Mouse (Mus musculus): ENCODE results near the gene Zbtb20.
A peak's percentile ranks its signal among the peaks of the same experiment; 100 is the strongest.

Gene Zbtb20

GRCm38 (mm10) chr16:43535912-43536311 is 660.2 kb downstream of the Zbtb20 start:
- no peak for ATAC-seq (ENCODE audit: insufficient number of reproducible peaks, low FRiP score, low TSS enrichment)

- ATAC-seq (ENCODE audit: insufficient number of reproducible peaks, low FRiP score, low TSS enrichment): no peak
Observed at GRCm38 (mm10) chr16:43537163-43537562, 661.5 kb downstream of the Zbtb20 start.

- ATAC-seq (ENCODE audit: insufficient number of reproducible peaks, low FRiP score, low TSS enrichment): peak; percentile 37
Observed at GRCm38 (mm10) chr16:43539659-43540096, 664.0 kb downstream of the Zbtb20 start.

- ATAC-seq (ENCODE audit: insufficient number of reproducible peaks, low FRiP score, low TSS enrichment): peak; percentile 86
Observed at GRCm38 (mm10) chr16:43540108-43540507, 664.4 kb downstream of the Zbtb20 start.

GRCm38 (mm10) chr16:43540546-43541167 is 665.0 kb downstream of the Zbtb20 start:
- ATAC-seq (ENCODE audit: insufficient number of reproducible peaks, low FRiP score, low TSS enrichment): no peak

GRCm38 (mm10) chr16:43545261-43545660 is 669.6 kb downstream of the Zbtb20 start:
- no peak for ATAC-seq (ENCODE audit: insufficient number of reproducible peaks, low FRiP score, low TSS enrichment)

GRCm38 (mm10) chr16:43547323-43548180 is 671.9 kb downstream of the Zbtb20 start:
- ATAC-seq (ENCODE audit: insufficient number of reproducible peaks, low FRiP score, low TSS enrichment): no peak

- no peak for ATAC-seq (ENCODE audit: insufficient number of reproducible peaks, low FRiP score, low TSS enrichment)
Observed at GRCm38 (mm10) chr16:43548774-43549173, 673.1 kb downstream of the Zbtb20 start.

- no peak for ATAC-seq (ENCODE audit: insufficient number of reproducible peaks, low FRiP score, low TSS enrichment)
Observed at GRCm38 (mm10) chr16:43549425-43550089, 673.9 kb downstream of the Zbtb20 start.

GRCm38 (mm10) chr16:43552443-43552842 is 676.8 kb downstream of the Zbtb20 start:
- no peak for ATAC-seq (ENCODE audit: insufficient number of reproducible peaks, low FRiP score, low TSS enrichment)

GRCm38 (mm10) chr16:43557385-43557784 is 681.7 kb downstream of the Zbtb20 start:
- peak; percentile 64; the same call in 1 of the 2 replicates for ATAC-seq (ENCODE audit: insufficient number of reproducible peaks, low FRiP score, low TSS enrichment)

- no peak for ATAC-seq (ENCODE audit: insufficient number of reproducible peaks, low FRiP score, low TSS enrichment)
Observed at GRCm38 (mm10) chr16:43561330-43561729, 685.6 kb downstream of the Zbtb20 start.

GRCm38 (mm10) chr16:43561956-43562355 is 686.3 kb downstream of the Zbtb20 start:
- no peak for ATAC-seq (ENCODE audit: insufficient number of reproducible peaks, low FRiP score, low TSS enrichment)

GRCm38 (mm10) chr16:43565872-43566271 is 690.2 kb downstream of the Zbtb20 start:
- no peak for ATAC-seq (ENCODE audit: insufficient number of reproducible peaks, low FRiP score, low TSS enrichment)

GRCm38 (mm10) chr16:43566511-43566910 is 690.8 kb downstream of the Zbtb20 start:
- no peak for ATAC-seq (ENCODE audit: insufficient number of reproducible peaks, low FRiP score, low TSS enrichment)

- ATAC-seq (ENCODE audit: insufficient number of reproducible peaks, low FRiP score, low TSS enrichment): no peak
Observed at GRCm38 (mm10) chr16:43571376-43572081, 695.8 kb downstream of the Zbtb20 start.

GRCm38 (mm10) chr16:43572171-43572570 is 696.5 kb downstream of the Zbtb20 start:
- no peak for ATAC-seq (ENCODE audit: insufficient number of reproducible peaks, low FRiP score, low TSS enrichment)

- no peak for ATAC-seq (ENCODE audit: insufficient number of reproducible peaks, low FRiP score, low TSS enrichment)
Observed at GRCm38 (mm10) chr16:43572766-43573165, 697.1 kb downstream of the Zbtb20 start.

GRCm38 (mm10) chr16:43573181-43573833 is 697.6 kb downstream of the Zbtb20 start:
- no peak for ATAC-seq (ENCODE audit: insufficient number of reproducible peaks, low FRiP score, low TSS enrichment)

Measured in cerebellum, adult (tissue).